Mouse (Mus musculus) skeletal muscle tissue, postnatal 0 days (tissue): Measurements from ENCODE around the gene Ccl11. TPM values are rescaled to one million over a fixed set of nuclear protein-coding genes. Genes with fewer than 3 reads are reported as not detected.

Experiments used
- polyA plus RNA-seq: library from polyadenylated mRNA; unstranded; fragments of >200 nt; fragmentation: Nextera tagmentation; extraction: Ambion mirVana; gene quantifications from 2 replicates; pipeline ENCODE4 v1.2.1, GENCODE M21; 2015

Gene Ccl11
- 5.2 and 9.9 TPM in 2 replicates for polyA plus RNA-seq

GRCm38 (mm10) chr11:82057646-82058045, at the start of gene Ccl11:
Gene Ccl11 (plus strand): TSS chr11:82057823.

GRCm38 (mm10) chr11:82035356-82035755, 22.3 kb upstream of the Ccl11 start, which contains the start of gene Ccl2:
Gene Ccl2 (plus strand): TSS chr11:82035571.

DNA sequence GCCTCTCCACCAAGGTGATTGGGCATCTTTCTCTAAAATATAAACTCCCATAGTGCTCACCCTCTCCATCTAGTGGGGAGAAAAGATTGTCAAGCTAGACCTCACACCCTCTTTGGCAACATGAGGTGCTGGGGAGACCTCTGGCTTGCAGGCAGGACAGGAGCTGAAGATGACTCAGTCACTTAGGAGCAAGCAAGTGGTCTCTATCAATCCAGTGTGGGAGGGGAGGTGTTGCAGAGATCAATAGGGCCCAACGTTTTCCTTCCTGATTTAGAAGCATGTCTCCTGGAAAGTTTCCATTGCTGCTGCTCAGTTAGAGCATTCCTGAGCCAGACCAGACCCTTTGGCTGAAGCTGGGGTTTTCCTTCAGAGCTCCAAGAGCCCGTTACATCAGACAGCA, 19.1 kb upstream of the Ccl11 start, which contains the start of gene Gm17268:
Gene Gm17268 (minus strand): TSS at position 28 of the 400 bp plus-strand sequence.

DNA sequence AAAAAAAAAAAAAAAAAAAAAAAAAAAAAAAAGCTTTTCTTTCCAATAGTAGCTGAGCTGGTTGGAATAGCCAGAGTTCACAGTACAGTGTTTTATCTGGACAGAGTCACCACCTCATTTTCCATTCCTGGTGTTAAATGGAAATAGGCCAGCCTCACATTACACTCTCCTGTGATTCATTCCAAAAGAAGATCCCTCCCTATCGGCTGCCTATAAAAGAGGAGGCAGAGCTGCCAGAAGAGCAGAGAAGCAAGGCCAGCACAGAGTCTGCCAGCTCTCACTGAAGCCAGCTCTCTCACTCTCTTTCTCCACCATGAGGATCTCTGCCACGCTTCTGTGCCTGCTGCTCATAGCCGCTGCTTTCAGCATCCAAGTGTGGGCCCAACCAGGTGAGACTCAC, 12.2 kb upstream of the Ccl11 start, which contains the start of gene Ccl7:
Gene Ccl7 (plus strand): TSS at position 242 of the 400 bp plus-strand sequence.

GRCm38 (mm10) chr11:82101529-82101928, 43.9 kb downstream of the Ccl11 start, which contains the start of gene Ccl12:
Gene Ccl12 (plus strand): TSS chr11:82101845.

Other genes starting within 250 kb of the Ccl11 start
- gene 5530401A14Rik, start 197.2 kb upstream of the Ccl11 start, polyA plus RNA-seq, result not detected in 2 replicates
- gene Asic2, start 89.4 kb upstream of the Ccl11 start, polyA plus RNA-seq, result 0.05 TPM in 1 of 2 replicates, not detected in the other
- 10.1 and 13.4 TPM in 2 replicates for gene Ccl2, start 22.3 kb upstream of the Ccl11 start, polyA plus RNA-seq
- gene Gm17268, start 19.3 kb upstream of the Ccl11 start, polyA plus RNA-seq, result not detected in 2 replicates
- gene Ccl7, start 12.1 kb upstream of the Ccl11 start, polyA plus RNA-seq, result 6.5 and 10.2 TPM in 2 replicates
- gene Ccl12, start 44.0 kb downstream of the Ccl11 start, polyA plus RNA-seq, result 11.0 and 12.8 TPM in 2 replicates
- gene Ccl8, start 57.4 kb downstream of the Ccl11 start, polyA plus RNA-seq, result 0.85 and 2.6 TPM in 2 replicates
- gene Ccl1, start 247.9 kb downstream of the Ccl11 start, polyA plus RNA-seq, result 0.28 TPM in 1 of 2 replicates, not detected in the other